In the genomic region with DNA sequence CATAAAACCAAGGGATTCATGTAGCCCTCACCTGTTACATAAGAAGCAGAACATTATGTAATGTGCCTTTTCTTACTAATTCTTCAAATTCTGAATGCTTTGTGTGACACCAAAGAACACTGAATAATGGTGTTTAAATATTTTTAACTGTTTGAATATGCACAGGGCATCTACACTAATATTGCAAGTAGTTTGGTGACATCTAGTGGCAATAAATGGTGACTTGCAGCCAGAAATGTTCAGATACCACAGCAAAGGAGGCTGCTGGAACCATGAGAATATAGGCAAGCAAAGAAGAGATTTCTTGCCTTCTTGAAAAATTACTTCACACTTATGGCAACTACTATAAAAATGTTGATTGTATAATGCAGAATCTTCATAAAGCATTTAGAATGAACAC, we compare ENCODE assay signal across 7 mouse cellular contexts.
DNase-seq lines count a peak whose midpoint lies in the region.

No protein-coding gene starts in this region.

- DNase-seq in lung, postnatal 10 days: peak; percentile 30
- DNase-seq in lung, adult 18-20 months: no peak
- DNase-seq in brain, embryonic 18.5 days (ENCODE audit: low read depth, low spot score): peak; percentile 74
- peak; percentile 49 for DNase-seq in forelimb bud, embryonic 11.5 days (ENCODE audit: low read depth, low spot score)
- DNase-seq in left cerebral cortex, postnatal 25 days (ENCODE audit: low spot score in 2 of 2): peak; percentile 77 to 93
- no peak for DNase-seq in gastrocnemius, postnatal 14 days
- DNase-seq in thymus, postnatal 4 days: no peak

- intact Hi-C loops in left cerebral cortex, postnatal 25 days (cut with DNase I): loop anchor here (2.0 to 10.0 kb wide), 7 partner anchors 71 to 1815 kb away; no protein-coding TSS in a partner anchor
- intact Hi-C loops in gastrocnemius, postnatal 14 days (cut with DNase I; ENCODE audit: low total_unique reads): no loop called here

Comparison
In these comparisons a context has a peak if more than half of its experiments do, and no peak if none do; other contexts are left out.
1. DNase-seq: peak in lung, postnatal 10 days (single experiment), brain, embryonic 18.5 days (single experiment), forelimb bud, embryonic 11.5 days (single experiment) and left cerebral cortex, postnatal 25 days (2 of 2); none in lung, adult 18-20 months (0 of 2), gastrocnemius, postnatal 14 days (single experiment) and thymus, postnatal 4 days (single experiment).